Mouse (Mus musculus) C2C12 (cell line): Measurements from ENCODE around the gene Olfr51. TPM values are rescaled to one million over a fixed set of nuclear protein-coding genes. Genes with fewer than 3 reads are reported as not detected.

Experiments
- H3K27me3 ChIP-seq: one replicate; pipeline ENCODE4 v1.6.1; 2011; ENCODE audit not compliant: control insufficient read depth, insufficient read depth, insufficient read length
- H3K36me3 ChIP-seq: one replicate; pipeline ENCODE4 v1.6.1; 2011; ENCODE audit not compliant: control insufficient read depth, insufficient read depth
- H3K4me3 ChIP-seq: one replicate; pipeline ENCODE4 v1.5.1; 2011; ENCODE audit warnings: mild to moderate bottlenecking, control low read depth; ENCODE audit not compliant: poor library complexity, insufficient read depth, severe bottlenecking
- H3K79me2 ChIP-seq: one replicate; pipeline ENCODE4 v1.6.1; 2011; ENCODE audit not compliant: control insufficient read depth, insufficient read depth
- H3K79me3 ChIP-seq: one replicate; pipeline ENCODE4 v1.6.1; 2011; ENCODE audit warnings: low read depth, control low read depth
- H3ac ChIP-seq: one replicate; pipeline ENCODE3; 2011; ENCODE audit warnings: low read depth; ENCODE audit not compliant: control insufficient read depth, insufficient read length
- CEBPB ChIP-seq: IDR thresholded peaks from one replicate; pipeline ENCODE4 v1.6.1; 2011; ENCODE audit warnings: low read depth, mild to moderate bottlenecking, control low read depth, moderate library complexity
- CTCF ChIP-seq: IDR thresholded peaks from one replicate; pipeline ENCODE4 v1.5.1; 2011; ENCODE audit not compliant: control insufficient read depth, insufficient read depth, insufficient read length
- FOSL1 ChIP-seq: IDR thresholded peaks from one replicate; pipeline ENCODE4 v1.8.0; 2011; ENCODE audit warnings: mild to moderate bottlenecking, low read length; ENCODE audit not compliant: poor library complexity, insufficient read depth, severe bottlenecking
- polyA plus RNA-seq: library from polyadenylated mRNA; unstranded; fragments of >200 nt; fragmentation: generic; extraction: Trizol; gene quantifications from one replicate; pipeline ENCODE4 v1.2.1, GENCODE M21; 2012; ENCODE audit warnings: missing spikeins

Gene Olfr51
- polyA plus RNA-seq, 1 experiment: not detected

- no peaks in the 10 kb centered on the region for H3K27me3 ChIP-seq
- H3ac ChIP-seq: peak within 1 kb of the TSS; percentile 74
- H3K79me2 ChIP-seq: no peaks in the 10 kb centered on the region
- no peak for TF ChIP-seq CEBPB
- TF ChIP-seq CTCF: no peak
- no peak for TF ChIP-seq FOSL1
- H3K36me3 ChIP-seq: no peaks in the 10 kb centered on the region
- H3K4me3 ChIP-seq: peak within 1 kb of the TSS; percentile 57
- peaks cover 2% of the 10 kb centered on the region for H3K79me3 ChIP-seq
Observed at GRCm38 (mm10) chr11:51059151-51059571, 55.8 kb downstream of the Olfr51 start, which contains the start of gene Zfp354a. Gene Zfp354a, plus strand, starts transcription at chr11:51059257.

Other genes starting within 250 kb of the Olfr51 start
- 1.6 TPM for gene Zfp354c, start 175.9 kb upstream of the Olfr51 start, polyA plus RNA-seq
- 0.01 TPM for gene Zfp879, start 162.0 kb upstream of the Olfr51 start, polyA plus RNA-seq
- gene Grm6, start 152.9 kb upstream of the Olfr51 start, polyA plus RNA-seq: not detected
- gene Zfp454, start 115.9 kb upstream of the Olfr51 start, polyA plus RNA-seq: not detected
- 0.69 TPM for gene Zfp2, start 87.4 kb upstream of the Olfr51 start, polyA plus RNA-seq
- gene Zfp354b, start 72.0 kb upstream of the Olfr51 start, polyA plus RNA-seq: 0.11 TPM
- not detected for gene 4933414I15Rik, start 59.8 kb upstream of the Olfr51 start, polyA plus RNA-seq
- gene Prop1, start 49.8 kb upstream of the Olfr51 start, polyA plus RNA-seq: not detected
- not detected for gene Olfr1378, start 37.1 kb upstream of the Olfr51 start, polyA plus RNA-seq
- gene Olfr1377, start 21.6 kb upstream of the Olfr51 start, polyA plus RNA-seq: not detected
- not detected for gene Olfr54, start 10.6 kb downstream of the Olfr51 start, polyA plus RNA-seq
- not detected for gene Olfr1375, start 44.5 kb downstream of the Olfr51 start, polyA plus RNA-seq
- 0.88 TPM for gene Zfp354a, start 55.7 kb downstream of the Olfr51 start, polyA plus RNA-seq
- gene Gm12569, start 216.9 kb downstream of the Olfr51 start, polyA plus RNA-seq: 0.09 TPM